Mouse (Mus musculus): Measurements from ENCODE around the gene Gm3233.
"Not testable (repeated sequence)": the region's sequence is repeated elsewhere in the genome, so short reads cannot be mapped to it uniquely, and the experiment has no call there.

Gene Gm3233

GRCm38 (mm10) chr10:77729241-77729640, 30.2 kb downstream of the Gm3233 start:
- DNase-seq (ENCODE audit: extremely low read depth, low read depth, low spot score): no peak

GRCm38 (mm10) chr10:77728280-77728679, 31.2 kb downstream of the Gm3233 start:
- DNase-seq (ENCODE audit: extremely low read depth, low read depth, low spot score): no peak

- no peak for DNase-seq (ENCODE audit: extremely low read depth, low read depth, low spot score)
Observed at GRCm38 (mm10) chr10:77726186-77726585, 33.3 kb downstream of the Gm3233 start, which contains the start of gene Gm10100. Gene Gm10100 (plus strand): TSS chr10:77726486.

- DNase-seq (ENCODE audit: extremely low read depth, low read depth, low spot score): no peak
Observed at GRCm38 (mm10) chr10:77724855-77725254, 34.6 kb downstream of the Gm3233 start.

- DNase-seq (ENCODE audit: extremely low read depth, low read depth, low spot score): not testable (repeated sequence)
Observed at GRCm38 (mm10) chr10:77720299-77720698, 39.2 kb downstream of the Gm3233 start, which contains the start of gene Krtap12-1. Gene Krtap12-1 (plus strand): TSS chr10:77720599.

- no peak for DNase-seq (ENCODE audit: extremely low read depth, low read depth, low spot score)
Observed at GRCm38 (mm10) chr10:77715507-77715906, 44.0 kb downstream of the Gm3233 start, which contains the start of gene Gm10142. Gene Gm10142 (plus strand): TSS chr10:77715807.

- no peak for DNase-seq (ENCODE audit: extremely low read depth, low read depth, low spot score)
Observed at GRCm38 (mm10) chr10:77713734-77714133, 45.7 kb downstream of the Gm3233 start.

- not testable (repeated sequence) for DNase-seq (ENCODE audit: extremely low read depth, low read depth, low spot score)
Observed at GRCm38 (mm10) chr10:77711157-77711556, 48.3 kb downstream of the Gm3233 start, which contains the start of gene Gm10024. Gene Gm10024 (plus strand): TSS chr10:77711457.

- no peak for DNase-seq (ENCODE audit: extremely low read depth, low read depth, low spot score)
Observed at GRCm38 (mm10) chr10:77709831-77710230, 49.7 kb downstream of the Gm3233 start.
